Mouse (Mus musculus): ENCODE results near the gene Cby3. TPM values are rescaled to one million over a fixed set of nuclear protein-coding genes. Genes with fewer than 3 reads are reported as not detected.

The Cby3 gene
- polyA plus RNA-seq, 1 experiment from 2014 or later, result 0.28 TPM

DNA sequence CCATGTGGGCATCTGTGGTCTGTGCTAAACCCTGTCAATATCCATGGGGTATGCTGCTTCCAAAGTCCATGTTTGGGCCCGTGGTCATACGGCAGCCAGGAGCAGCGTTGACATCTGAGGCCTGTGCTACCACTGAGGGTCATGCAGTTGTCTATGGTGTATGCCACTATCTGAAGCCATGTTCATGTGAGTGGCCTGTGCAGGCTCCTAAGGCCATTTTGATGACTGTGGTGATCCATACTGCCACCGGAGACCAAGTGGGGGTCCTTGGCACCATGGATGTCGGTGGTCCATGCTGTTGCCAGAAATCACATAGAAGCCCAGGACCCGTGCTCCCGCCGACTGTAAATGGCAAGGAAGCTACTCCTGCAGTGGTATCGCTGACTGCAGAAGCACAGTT, 13.3 kb downstream of the Cby3 start:
- Histone ChIP-seq H3K27me3 (ENCODE audit: control insufficient read depth, insufficient read depth, low read length) (no peaks in the 10 kb centered on the region), H3K9me3 (ENCODE audit: control insufficient read depth, low read length) (no peaks in the 10 kb centered on the region), H3K36me3 (ENCODE audit: control insufficient read depth, insufficient read depth, low read length) (no peaks in the 10 kb centered on the region), H3K4me3 (ENCODE audit: low read depth, low read length) (no peak overlapping the region), H3K4me2 (replicated peaks; ENCODE audit: low read depth) (no peak overlapping the region), H3K4me1 (replicated peaks; ENCODE audit: control insufficient read depth, insufficient read depth) (no peaks in the 10 kb centered on the region), H3K27ac (replicated peaks) (no peak overlapping the region), H3K9ac (ENCODE audit: low read length) (no peak overlapping the region)
- TF ChIP-seq CTCF (IDR thresholded peaks at IDR 0.05; ENCODE audit: low read depth), result no peak
- WGBS, result 91% methylated on average over 9 of the region's 9 CpGs
- ATAC-seq (ENCODE audit: low FRiP score, low TSS enrichment), result no peak
- no peak for DNase-seq (ENCODE audit: low spot score)

DNA sequence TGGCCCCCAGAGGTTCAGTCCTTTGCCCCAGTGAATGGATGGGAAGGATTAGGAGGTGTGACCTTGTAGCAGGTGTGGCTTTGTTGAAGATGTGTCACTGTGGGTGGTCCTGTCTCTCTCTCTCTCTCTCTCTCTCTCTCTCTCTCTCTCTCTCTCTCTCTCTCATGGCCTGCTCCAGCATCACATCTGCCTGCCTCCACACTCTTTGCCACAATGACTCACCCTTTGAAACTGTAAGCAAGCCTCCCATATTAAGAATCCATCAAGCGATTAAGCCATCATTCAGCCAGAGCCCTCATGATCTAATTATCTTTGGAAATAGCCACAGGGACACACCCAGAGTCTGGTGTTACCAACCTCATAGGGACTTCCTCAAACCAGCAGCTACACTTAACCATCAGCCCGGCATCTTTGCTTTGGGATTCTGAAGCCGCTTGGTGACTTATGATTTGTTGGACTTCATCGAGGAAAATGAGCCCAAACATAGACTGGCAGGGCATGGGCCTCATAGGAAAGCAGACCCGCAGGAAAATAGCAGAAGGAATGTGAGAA, 15.2 kb downstream of the Cby3 start:
- H3K4me2 ChIP-seq (replicated peaks; ENCODE audit: low read depth), result no peak overlapping the region
- 64% methylated on average over 5 of the region's 5 CpGs for WGBS
- no peak overlapping the region for H3K4me3 ChIP-seq (ENCODE audit: low read depth, low read length)
- no peak overlapping the region for H3K27ac ChIP-seq (replicated peaks)
- H3K9me3 ChIP-seq (ENCODE audit: control insufficient read depth, low read length), result no peaks in the 10 kb centered on the region
- H3K36me3 ChIP-seq (ENCODE audit: control insufficient read depth, insufficient read depth, low read length), result no peaks in the 10 kb centered on the region
- H3K4me1 ChIP-seq (replicated peaks; ENCODE audit: control insufficient read depth, insufficient read depth), result no peaks in the 10 kb centered on the region
- DNase-seq (ENCODE audit: low spot score) (no peak), ATAC-seq (ENCODE audit: low FRiP score, low TSS enrichment) (0 out of 2 replicates have a peak, but pooled peaks have one; percentile 33)
- TF ChIP-seq EP300 (optimal IDR thresholded peaks at IDR 0.05), result no peak
- no peak for TF ChIP-seq CTCF (IDR thresholded peaks at IDR 0.05; ENCODE audit: low read depth)
- H3K27me3 ChIP-seq (ENCODE audit: control insufficient read depth, insufficient read depth, low read length), result no peaks in the 10 kb centered on the region
- no peak overlapping the region for H3K9ac ChIP-seq (ENCODE audit: low read length)

DNA sequence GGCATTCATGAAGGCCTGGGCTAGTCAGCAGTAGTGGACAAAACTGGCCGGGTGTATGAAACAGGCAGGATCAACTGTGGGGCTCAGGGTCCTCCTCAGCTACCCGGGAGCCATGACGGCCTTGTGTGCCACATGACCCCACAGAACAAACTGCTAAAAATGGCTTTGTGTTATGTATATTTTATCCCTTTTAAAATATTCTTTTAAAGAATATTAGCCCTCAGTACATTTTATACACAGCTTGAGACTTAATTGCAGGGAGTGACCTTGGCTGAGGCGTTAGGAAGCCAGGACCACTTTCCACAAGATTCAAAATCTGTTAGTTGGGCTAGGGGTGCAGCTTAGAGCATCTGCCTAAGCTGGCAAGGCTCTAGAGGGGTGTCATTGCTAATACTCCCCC, 16.7 kb downstream of the Cby3 start:
- Histone ChIP-seq H3K4me1 (replicated peaks; ENCODE audit: control insufficient read depth, insufficient read depth) (no peaks in the 10 kb centered on the region), H3K36me3 (ENCODE audit: control insufficient read depth, insufficient read depth, low read length) (no peaks in the 10 kb centered on the region), H3K27me3 (ENCODE audit: control insufficient read depth, insufficient read depth, low read length) (no peaks in the 10 kb centered on the region), H3K9ac (ENCODE audit: low read length) (no peak overlapping the region), H3K4me3 (ENCODE audit: low read depth, low read length) (no peak overlapping the region), H3K4me2 (replicated peaks; ENCODE audit: low read depth) (peak overlapping the region; percentile 62), H3K9me3 (ENCODE audit: control insufficient read depth, low read length) (no peaks in the 10 kb centered on the region), H3K27ac (replicated peaks) (no peak overlapping the region)
- no peak for ATAC-seq (ENCODE audit: low FRiP score, low TSS enrichment)
- TF ChIP-seq EP300 (optimal IDR thresholded peaks at IDR 0.05), result no peak
- TF ChIP-seq CTCF (IDR thresholded peaks at IDR 0.05; ENCODE audit: low read depth), result no peak
- no peak for DNase-seq (ENCODE audit: low spot score)
- WGBS, result 57% methylated on average over 4 of the region's 4 CpGs

DNA sequence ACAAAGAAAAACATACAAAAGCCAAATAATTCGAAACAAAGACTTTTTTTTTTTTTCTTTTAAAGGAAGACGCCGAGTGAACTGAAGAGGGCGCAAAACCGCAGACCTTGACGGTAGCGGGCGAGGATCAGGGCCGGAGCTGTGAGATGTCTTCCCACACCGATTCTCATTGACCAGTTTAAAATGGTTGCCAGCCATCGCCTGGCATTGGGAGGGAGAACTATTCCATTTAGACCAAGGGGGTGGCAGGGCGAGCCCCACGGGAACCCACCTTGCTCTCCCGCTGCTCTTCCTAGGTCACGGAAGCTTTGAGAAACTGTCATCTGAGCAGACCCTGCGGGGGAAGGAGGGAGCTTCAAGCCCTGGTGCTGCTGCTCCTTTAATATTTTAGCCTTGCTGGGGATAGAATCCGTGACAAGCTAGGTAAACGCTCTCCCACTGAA, 17.2 kb downstream of the Cby3 start:
- no peaks in the 10 kb centered on the region for H3K9me3 ChIP-seq (ENCODE audit: control insufficient read depth, low read length)
- peak overlapping the region; percentile 62 for H3K4me2 ChIP-seq (replicated peaks; ENCODE audit: low read depth)
- TF ChIP-seq EP300 (optimal IDR thresholded peaks at IDR 0.05) (no peak), CTCF (IDR thresholded peaks at IDR 0.05; ENCODE audit: low read depth) (peak; percentile 72)
- no peaks in the 10 kb centered on the region; the same call in 1 of the 2 replicates for H3K4me1 ChIP-seq (replicated peaks; ENCODE audit: control insufficient read depth, insufficient read depth)
- H3K36me3 ChIP-seq (ENCODE audit: control insufficient read depth, insufficient read depth, low read length), result no peaks in the 10 kb centered on the region
- peak; percentile 59 for DNase-seq (ENCODE audit: low spot score)
- H3K9ac ChIP-seq (ENCODE audit: low read length), result peak overlapping the region; percentile 67
- 0 out of 2 replicates have a peak overlapping the region, but pooled peaks have one; percentile 30 for H3K27ac ChIP-seq (replicated peaks)
- ATAC-seq (ENCODE audit: low FRiP score, low TSS enrichment), result no peak
- H3K27me3 ChIP-seq (ENCODE audit: control insufficient read depth, insufficient read depth, low read length), result no peaks in the 10 kb centered on the region
- H3K4me3 ChIP-seq (ENCODE audit: low read depth, low read length), result peak overlapping the region; percentile 43
- WGBS, result 3% methylated on average over 18 of the region's 18 CpGs

DNA sequence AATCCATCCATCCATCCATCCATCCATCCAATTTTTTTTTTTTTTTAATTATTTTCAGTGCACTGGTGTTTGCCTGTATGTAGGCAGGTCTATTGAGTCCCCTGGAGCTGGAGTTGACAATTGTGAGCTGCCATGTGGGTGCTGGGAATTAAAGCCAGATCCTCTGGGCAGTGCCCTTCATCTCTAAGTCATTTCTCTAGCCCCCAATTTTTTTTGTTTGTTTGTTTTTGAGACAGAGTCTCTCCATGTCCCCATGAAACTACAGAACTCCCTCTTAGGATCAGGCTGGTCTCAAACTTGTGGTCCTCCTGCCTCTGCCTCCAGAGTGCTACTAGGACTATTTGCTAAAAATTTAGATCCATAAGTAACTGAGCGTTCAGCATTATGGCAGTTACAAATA, 17.6 kb downstream of the Cby3 start:
- H3K4me3 ChIP-seq (ENCODE audit: low read depth, low read length), result no peak overlapping the region; the same call in 1 of the 2 replicates
- peak overlapping the region; percentile 67 for H3K9ac ChIP-seq (ENCODE audit: low read length)
- H3K4me2 ChIP-seq (replicated peaks; ENCODE audit: low read depth), result no peak overlapping the region; the same call in 1 of the 2 replicates
- TF ChIP-seq EP300 (optimal IDR thresholded peaks at IDR 0.05) (no peak), CTCF (IDR thresholded peaks at IDR 0.05; ENCODE audit: low read depth) (no peak)
- no peak for DNase-seq (ENCODE audit: low spot score)
- ATAC-seq (ENCODE audit: low FRiP score, low TSS enrichment), result no peak
- H3K9me3 ChIP-seq (ENCODE audit: control insufficient read depth, low read length), result no peaks in the 10 kb centered on the region
- H3K4me1 ChIP-seq (replicated peaks; ENCODE audit: control insufficient read depth, insufficient read depth), result no peaks in the 10 kb centered on the region; the same call in 1 of the 2 replicates
- WGBS, result 94% methylated on average over 1 of the region's 1 CpGs
- no peaks in the 10 kb centered on the region for H3K36me3 ChIP-seq (ENCODE audit: control insufficient read depth, insufficient read depth, low read length)
- H3K27me3 ChIP-seq (ENCODE audit: control insufficient read depth, insufficient read depth, low read length), result no peaks in the 10 kb centered on the region
- no peak overlapping the region for H3K27ac ChIP-seq (replicated peaks)

DNA sequence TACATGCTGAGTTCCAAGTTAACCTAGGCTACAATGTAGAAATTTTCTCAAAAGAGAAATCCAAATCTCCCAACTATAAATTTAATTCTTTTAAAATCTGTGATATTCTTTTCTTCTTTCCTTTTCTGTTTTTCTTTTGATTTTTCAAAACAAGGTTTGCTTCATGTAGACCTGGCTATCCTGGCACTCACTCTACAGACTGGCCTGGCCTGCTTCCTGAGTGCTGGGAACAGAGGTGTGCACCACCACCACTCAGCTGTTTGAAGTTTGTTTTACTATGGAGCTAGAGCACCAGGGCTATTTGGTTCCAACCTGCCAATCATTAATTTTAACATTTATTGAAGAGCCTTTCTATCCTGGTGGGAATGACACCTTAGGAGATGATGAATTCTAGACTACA, 18.8 kb downstream of the Cby3 start:
- DNase-seq (ENCODE audit: low spot score), result no peak
- ATAC-seq (ENCODE audit: low FRiP score, low TSS enrichment), result no peak
- H3K27ac ChIP-seq (replicated peaks), result no peak overlapping the region
- no peaks in the 10 kb centered on the region; the same call in 1 of the 2 replicates for H3K4me1 ChIP-seq (replicated peaks; ENCODE audit: control insufficient read depth, insufficient read depth)
- no peak overlapping the region for H3K9ac ChIP-seq (ENCODE audit: low read length)
- no peak overlapping the region for H3K4me3 ChIP-seq (ENCODE audit: low read depth, low read length)
- H3K4me2 ChIP-seq (replicated peaks; ENCODE audit: low read depth), result no peak overlapping the region
- H3K27me3 ChIP-seq (ENCODE audit: control insufficient read depth, insufficient read depth, low read length), result no peaks in the 10 kb centered on the region
- no peak for TF ChIP-seq EP300 (optimal IDR thresholded peaks at IDR 0.05)
- no peak for TF ChIP-seq CTCF (IDR thresholded peaks at IDR 0.05; ENCODE audit: low read depth)
- H3K9me3 ChIP-seq (ENCODE audit: control insufficient read depth, low read length), result no peaks in the 10 kb centered on the region
- H3K36me3 ChIP-seq (ENCODE audit: control insufficient read depth, insufficient read depth, low read length), result no peaks in the 10 kb centered on the region

Data from stomach, postnatal 0 days (tissue).